ENCODE assay signal across 25 mouse cellular contexts in genomic region chr9:14663591-14663990, GRCm38 (mm10). TPM values are rescaled to one million over a fixed set of nuclear protein-coding genes. Genes with fewer than 3 reads are reported as not detected.
DNase-seq lines count a peak whose midpoint lies in the region; ATAC-seq and TF ChIP-seq lines count a peak whose summit lies in the region.
"Had no signal": no experiment of that assay in that cellular context is flagged by ENCODE, and none has a peak within 500 bp of the region (broad histone marks: within the 10 kb centered on the region; RNA-seq: fewer than 3 reads in every experiment).

No protein-coding gene starts in this region.

- no peak overlapping the region for H3K9ac ChIP-seq in embryonic facial prominence, embryonic 15.5 days
- H3K9ac ChIP-seq: forebrain, embryonic 15.5 days; hindbrain, embryonic 15.5 days; intestine, embryonic 15.5 days; liver, postnatal 0 days; midbrain, embryonic 15.5 days had no signal

- WGBS in embryonic facial prominence, embryonic 15.5 days: 89% methylated on average over 2 of the region's 2 CpGs

- intact Hi-C loops in gastrocnemius, adult 2 months (cut with DNase I): loop anchor here (2.0 to 5.0 kb wide), 2 partner anchors 39 to 66 kb away; no protein-coding TSS in a partner anchor

- H3K36me3 ChIP-seq in embryonic facial prominence, embryonic 15.5 days: no peaks in the 10 kb centered on the region
- H3K36me3 ChIP-seq: forebrain, embryonic 15.5 days; heart, embryonic 10.5 days; hindbrain, embryonic 15.5 days; intestine, embryonic 15.5 days; midbrain, embryonic 15.5 days had no signal

- 0 out of 2 replicates have a peak, but pooled peaks cover 4% of the 10 kb centered on the region for H3K4me1 ChIP-seq in embryonic facial prominence, embryonic 15.5 days
- H3K4me1 ChIP-seq: forebrain, embryonic 15.5 days; hindbrain, embryonic 15.5 days; intestine, embryonic 15.5 days; midbrain, embryonic 15.5 days had no signal

- H3K9me3 ChIP-seq in embryonic facial prominence, embryonic 15.5 days (replicated peaks): no peaks in the 10 kb centered on the region
- H3K9me3 ChIP-seq: forebrain, embryonic 15.5 days; heart, embryonic 10.5 days; hindbrain, embryonic 15.5 days; intestine, embryonic 15.5 days; midbrain, embryonic 15.5 days had no signal

- H3K4me3 ChIP-seq in gastrocnemius, adult 2 months: peak overlapping the region; percentile 70
- H3K4me3 ChIP-seq in embryonic facial prominence, embryonic 15.5 days (replicated peaks): no peak overlapping the region
- H3K4me3 ChIP-seq: erythroblast, embryonic 14.5 days; forebrain, embryonic 15.5 days; heart, embryonic 10.5 days; hindbrain, embryonic 15.5 days; intestine, embryonic 15.5 days; midbrain, embryonic 15.5 days; myocyte had no signal

- DNase-seq in gastrocnemius, adult 2 months: peak; percentile 60
- no peak for DNase-seq in gastrocnemius, postnatal 10 days
- DNase-seq in retina, postnatal 1 day: peak; percentile 31
- DNase-seq in retina, embryonic 14.5 days (ENCODE audit: low spot score): no peak
- no peak for DNase-seq in embryo, embryonic 10 days (ENCODE audit: low spot score)
- DNase-seq in right cerebral cortex, postnatal 14 days: no peak
- DNase-seq: cerebellum, postnatal 10 days; embryo, embryonic 11 days; kidney, adult 9 months; kidney, postnatal 25 days; liver, postnatal 0 days; lung, postnatal 10 days; right cerebral cortex, postnatal 4 days; thymus, adult 18-20 months; thymus, postnatal 4 days had no signal

- no peaks in the 10 kb centered on the region for H3K27me3 ChIP-seq in embryonic facial prominence, embryonic 15.5 days
- H3K27me3 ChIP-seq: CH12.LX; forebrain, embryonic 15.5 days; hindbrain, embryonic 15.5 days; intestine, embryonic 15.5 days; midbrain, embryonic 15.5 days had no signal

- H3K27ac ChIP-seq in gastrocnemius, adult 2 months: peak overlapping the region; percentile 95
- H3K27ac ChIP-seq in embryonic facial prominence, embryonic 15.5 days (replicated peaks): peak overlapping the region; percentile 90
- H3K27ac ChIP-seq: forebrain, embryonic 15.5 days; heart, embryonic 10.5 days; hindbrain, embryonic 15.5 days; intestine, embryonic 15.5 days; midbrain, embryonic 15.5 days had no signal

- no peak for TF ChIP-seq CTCF in gastrocnemius, adult 2 months (IDR thresholded peaks at IDR 0.05)

- no peak for ATAC-seq in embryonic facial prominence, embryonic 15.5 days (ENCODE audit: insufficient number of reproducible peaks, low FRiP score, low TSS enrichment, low read depth)
- ATAC-seq: forebrain, embryonic 15.5 days; intestine, embryonic 15.5 days; liver, postnatal 0 days; midbrain, embryonic 15.5 days had no signal

- H3K4me2 ChIP-seq in embryonic facial prominence, embryonic 15.5 days (replicated peaks): no peak overlapping the region
- H3K4me2 ChIP-seq: forebrain, embryonic 15.5 days; hindbrain, embryonic 15.5 days; intestine, embryonic 15.5 days; midbrain, embryonic 15.5 days had no signal

RNA-seq across cellular contexts. Expression of gene Amotl1, which starts 18.7 kb away (rescaled TPM):
- 100 to 1,000 TPM; 397 to 399 TPM for total RNA-seq in gastrocnemius, adult 2 months (2021)
- total RNA-seq in gastrocnemius, postnatal 10 days (2021): 100 to 1,000 TPM; 271 to 282 TPM
- 34.2 and 38.9 TPM in 2 replicates for polyA plus RNA-seq in embryonic facial prominence, embryonic 15.5 days (2015; fragmentation: Nextera tagmentation; extraction: Ambion mirVana)
- total RNA-seq: megakaryocyte, adult 5-6 weeks had no signal

Comparison
In these comparisons a context has a peak if more than half of its experiments do, and no peak if none do; other contexts are left out.
1. DNase-seq: peak in gastrocnemius, adult 2 months (single experiment) and retina, postnatal 1 day (single experiment); none in gastrocnemius, postnatal 10 days (single experiment), retina, embryonic 14.5 days (single experiment), embryo, embryonic 10 days (single experiment) and right cerebral cortex, postnatal 14 days (single experiment).